Mouse (Mus musculus) bone marrow macrophage, adult 2 months (primary cell): ENCODE results near the gene Ggt5. TPM values are rescaled to one million over a fixed set of nuclear protein-coding genes. Genes with fewer than 3 reads are reported as not detected.

ENCODE experiments used
- H3K27ac ChIP-seq: 2 replicates; pipeline ENCODE4 v1.5.1; 2012; ENCODE audit warnings: low read depth, low read length; ENCODE audit not compliant: insufficient read depth
- H3K4me1 ChIP-seq: 2 replicates; pipeline ENCODE4 v1.6.1; 2012; ENCODE audit warnings: low read length; ENCODE audit not compliant: control insufficient read depth, insufficient read depth
- H3K4me3 ChIP-seq: 2 replicates; pipeline ENCODE4 v1.5.1; 2012; ENCODE audit warnings: mild to moderate bottlenecking, low read length, moderate library complexity; ENCODE audit not compliant: insufficient read depth
- CTCF ChIP-seq: IDR thresholded peaks from 2 replicates; pipeline ENCODE4 v1.5.1; 2012; ENCODE audit warnings: low read depth, mild to moderate bottlenecking, low read length, moderate library complexity
- POLR2A ChIP-seq: IDR thresholded peaks from 2 replicates; pipeline ENCODE4 v1.6.1; 2012; ENCODE audit warnings: mild to moderate bottlenecking, low read depth, low read length, borderline replicate concordance
- polyA plus RNA-seq: library from polyadenylated mRNA; stranded (reverse); fragments of >200 nt; gene quantifications from 2 replicates; pipeline ENCODE4 v1.2.4, GENCODE M21; 2012; ENCODE audit not compliant: missing spikeins, insufficient read depth, insufficient read length

Ggt5 gene
- 8.4 and 11.6 TPM in 2 replicates for polyA plus RNA-seq

DNA sequence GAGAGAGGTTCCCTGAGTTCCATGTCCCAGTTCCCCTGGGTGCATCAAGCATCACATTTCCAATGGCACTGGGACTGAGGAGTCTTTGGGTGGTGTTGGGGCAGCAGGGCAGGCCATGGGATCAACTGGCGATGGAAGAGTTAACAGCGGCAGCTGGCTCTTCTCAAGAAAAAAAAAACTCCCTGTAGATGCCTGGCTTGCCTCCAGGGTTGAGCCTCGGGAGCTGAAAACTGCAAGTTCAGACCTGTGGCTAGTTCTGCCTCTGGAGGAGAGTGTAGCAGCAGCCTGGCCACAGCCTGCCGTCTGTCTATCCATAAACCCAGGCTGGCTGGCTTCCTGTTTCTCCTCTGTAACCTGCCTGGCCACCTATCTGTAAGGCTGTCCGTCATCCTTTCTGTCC lies at the start of gene Ggt5:
Gene Ggt5, plus strand, starts transcription at position 212 of the 400 bp plus-strand sequence.
- peak within 1 kb of the TSS; percentile 6; the same call in 1 of the 2 replicates for H3K4me3 ChIP-seq
- TF ChIP-seq POLR2A: no peak
- no peak for TF ChIP-seq CTCF
- H3K4me1 ChIP-seq: peaks cover 38% of the 10 kb centered on the region
- H3K27ac ChIP-seq: peak within 1 kb of the TSS; percentile 18; the same call in 1 of the 2 replicates

DNA sequence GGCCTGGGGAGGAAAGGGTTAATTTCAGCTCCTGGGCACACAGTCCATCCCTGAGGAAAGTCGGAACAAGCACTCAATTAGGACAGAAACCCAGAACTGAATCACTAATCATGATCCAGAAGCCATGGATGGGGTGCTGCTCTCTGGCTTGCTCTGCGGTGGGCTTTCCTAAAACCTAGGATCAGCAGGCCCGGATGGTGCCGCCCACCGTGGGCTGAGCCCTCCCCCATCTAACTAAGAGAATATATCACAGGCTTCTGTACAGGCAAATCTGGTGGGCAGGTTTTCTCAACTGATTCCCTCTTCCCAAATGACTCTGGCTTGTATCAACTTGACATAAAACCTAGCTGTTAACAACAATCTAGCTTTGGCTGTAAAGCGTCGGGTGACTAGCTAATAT lies 41.2 kb upstream of the Ggt5 start:
- Histone ChIP-seq H3K4me3 (no peak overlapping the region), H3K4me1 (no peaks in the 10 kb centered on the region), H3K27ac (no peak overlapping the region)
- TF ChIP-seq CTCF: no peak
- TF ChIP-seq POLR2A: no peak

DNA sequence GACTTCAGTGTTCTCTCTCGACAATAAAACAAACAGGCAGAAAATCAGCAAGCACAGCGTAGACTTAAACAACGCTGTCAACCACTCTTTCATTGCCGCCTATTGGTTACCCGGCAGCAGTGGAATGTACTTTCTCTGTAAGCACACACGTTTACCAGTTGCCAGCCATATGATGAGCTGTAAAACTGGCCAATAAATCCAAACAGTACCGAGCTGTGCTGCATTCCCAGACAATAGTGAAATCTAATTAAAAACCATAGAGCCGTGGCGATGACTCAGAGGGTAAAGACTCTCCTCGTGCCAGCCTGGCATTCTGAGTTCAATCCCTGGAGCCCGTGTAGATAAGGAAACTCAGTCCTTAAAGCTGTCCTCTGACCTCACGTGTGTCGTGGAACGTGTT lies 40.7 kb upstream of the Ggt5 start:
- H3K4me1 ChIP-seq: no peaks in the 10 kb centered on the region
- H3K27ac ChIP-seq: no peak overlapping the region
- TF ChIP-seq POLR2A (no peak), CTCF (no peak)
- H3K4me3 ChIP-seq: no peak overlapping the region

DNA sequence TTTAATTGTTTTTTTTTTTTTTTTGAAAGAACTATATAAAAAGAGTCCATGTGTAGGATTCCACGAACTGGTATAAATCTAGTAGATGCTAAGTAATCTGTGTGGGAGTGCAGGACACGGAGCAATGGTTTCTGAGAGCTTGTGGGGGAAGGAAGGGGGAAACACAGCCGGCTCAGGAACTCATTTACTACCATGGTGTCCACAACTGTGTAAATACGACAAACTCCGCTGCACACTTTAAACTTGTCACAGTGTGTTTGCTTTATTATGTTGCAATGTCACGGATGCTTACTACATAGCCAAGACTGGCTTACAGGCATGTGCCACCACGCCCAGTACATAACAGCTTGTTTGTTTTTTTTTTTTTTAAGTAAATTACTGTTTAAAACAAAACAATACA lies 39.3 kb upstream of the Ggt5 start:
- TF ChIP-seq CTCF (no peak), POLR2A (no peak)
- Histone ChIP-seq H3K4me1 (peaks cover 3% of the 10 kb centered on the region), H3K4me3 (no peak overlapping the region), H3K27ac (no peak overlapping the region)

DNA sequence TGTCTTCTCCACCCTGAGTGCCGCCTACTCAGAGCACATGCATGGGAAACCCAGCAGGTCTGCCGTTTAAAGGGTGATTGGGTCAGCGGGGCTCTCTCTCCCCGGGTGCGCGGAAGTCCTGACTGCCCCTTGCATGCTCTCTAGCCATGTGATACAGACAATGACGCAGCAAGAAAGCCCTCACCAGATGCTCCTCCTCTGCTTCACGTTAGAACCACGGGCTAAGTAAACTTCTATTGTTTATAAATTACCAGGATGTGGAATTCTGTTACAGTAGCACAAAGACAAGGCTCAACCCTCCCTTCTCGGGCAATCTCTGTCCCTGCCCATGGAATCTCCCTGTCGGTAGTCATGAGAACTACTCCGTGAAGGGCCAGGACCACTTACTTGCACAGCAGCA lies 38.0 kb upstream of the Ggt5 start:
- Histone ChIP-seq H3K4me3 (no peak overlapping the region), H3K4me1 (peaks cover 3% of the 10 kb centered on the region), H3K27ac (no peak overlapping the region)
- TF ChIP-seq POLR2A (no peak), CTCF (no peak)

DNA sequence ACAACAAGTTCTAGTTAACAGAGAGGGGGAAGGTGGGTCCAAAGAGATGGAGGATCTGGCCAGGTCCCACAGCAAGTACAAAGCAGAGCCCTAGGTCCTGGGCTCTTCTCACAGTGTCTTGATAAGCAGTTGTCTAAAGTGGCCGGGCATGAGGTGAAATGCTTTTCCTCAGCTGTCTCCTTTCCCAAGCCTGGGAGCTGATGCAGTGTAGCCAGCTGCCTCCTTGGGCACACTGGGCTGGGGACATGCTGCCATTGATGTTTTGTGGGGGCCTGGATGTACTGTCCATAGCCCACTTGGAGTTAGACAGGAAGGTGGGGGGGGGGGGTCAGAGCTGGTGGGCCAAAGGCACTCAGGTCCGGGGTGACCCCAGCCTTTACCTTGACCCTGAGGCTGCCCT lies 37.0 kb upstream of the Ggt5 start:
- no peak overlapping the region for H3K27ac ChIP-seq
- TF ChIP-seq POLR2A (no peak), CTCF (no peak)
- H3K4me3 ChIP-seq: no peak overlapping the region
- peaks cover 3% of the 10 kb centered on the region for H3K4me1 ChIP-seq

DNA sequence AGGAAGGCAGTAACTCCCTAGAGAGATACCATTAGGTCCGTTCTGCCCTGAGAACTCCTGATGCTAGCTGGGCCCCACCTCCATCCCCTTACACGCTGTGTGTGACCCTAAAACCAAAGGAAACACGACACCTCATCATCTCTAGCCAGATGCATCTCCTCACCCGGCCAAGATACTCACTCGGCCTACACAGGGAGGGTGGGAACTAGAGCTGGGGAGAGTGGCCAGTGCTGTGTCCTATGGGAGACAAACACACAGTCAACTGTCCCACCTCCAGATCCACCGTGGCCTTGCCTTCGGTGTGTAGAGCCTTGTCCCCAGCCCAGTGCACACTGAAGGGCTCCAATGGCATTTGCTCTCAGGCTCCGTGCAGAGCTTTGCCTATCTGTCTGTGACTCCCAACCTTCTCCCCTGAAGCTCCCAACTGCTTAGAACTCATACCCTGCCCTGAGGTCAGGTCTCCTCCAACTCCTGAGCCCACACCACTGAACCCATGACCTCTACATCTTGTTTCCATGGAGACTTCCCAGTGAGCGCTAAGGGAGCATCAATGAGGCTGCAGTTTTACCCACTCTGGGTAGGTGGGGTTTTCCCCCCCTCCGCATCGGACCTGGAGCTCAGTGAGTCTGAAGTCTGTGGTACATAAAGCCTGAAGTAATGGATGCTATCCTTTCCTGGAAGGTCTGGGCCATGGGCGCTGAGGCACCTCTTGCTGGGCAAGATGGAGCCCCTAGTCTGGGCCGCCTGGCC lies 36.3 kb upstream of the Ggt5 start:
- TF ChIP-seq CTCF (no peak), POLR2A (no peak)
- Histone ChIP-seq H3K4me3 (no peak overlapping the region), H3K27ac (no peak overlapping the region), H3K4me1 (peaks cover 3% of the 10 kb centered on the region)

DNA sequence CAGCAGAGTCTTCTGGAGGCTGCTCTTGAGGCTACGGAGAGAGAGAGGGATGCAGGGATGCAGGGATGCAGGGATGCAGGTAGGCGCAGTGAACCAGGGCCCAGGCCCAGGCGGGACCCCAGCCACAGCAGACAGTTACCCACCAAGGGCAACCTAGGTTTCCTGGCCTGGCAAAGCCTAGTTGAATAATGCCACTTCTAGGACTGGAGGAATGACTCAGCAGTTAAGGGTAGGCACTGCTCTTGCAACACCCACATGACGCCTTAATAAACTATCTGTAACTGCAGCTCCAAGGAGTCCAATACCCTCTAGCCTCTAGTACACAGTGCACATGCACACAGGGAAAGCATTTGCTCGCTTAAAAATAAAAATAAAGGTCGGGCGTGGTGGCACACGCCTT lies 35.0 kb upstream of the Ggt5 start:
- H3K4me3 ChIP-seq: no peak overlapping the region
- H3K4me1 ChIP-seq: peaks cover 3% of the 10 kb centered on the region
- no peak overlapping the region for H3K27ac ChIP-seq
- TF ChIP-seq POLR2A: no peak
- TF ChIP-seq CTCF: no peak

DNA sequence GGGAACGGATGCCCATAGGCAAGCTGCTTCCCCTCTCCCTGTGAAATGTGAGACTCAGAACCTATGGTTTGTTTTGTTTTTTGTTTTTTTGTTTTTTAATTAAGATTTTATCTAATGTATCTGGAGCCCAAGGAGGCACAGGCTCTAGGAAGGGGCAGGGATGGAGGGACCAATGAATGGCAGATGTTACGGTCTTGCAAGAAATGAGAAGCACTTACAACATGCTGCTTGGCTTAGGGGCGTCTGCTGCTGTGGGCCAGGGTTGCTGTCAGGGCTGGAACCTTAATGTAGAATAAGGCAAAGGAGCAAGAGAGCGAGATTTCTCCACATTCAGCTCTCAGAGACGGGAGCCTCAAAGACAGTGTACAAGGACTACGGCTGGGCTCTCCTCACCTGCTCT lies 33.6 kb upstream of the Ggt5 start:
- Histone ChIP-seq H3K4me1 (peaks cover 3% of the 10 kb centered on the region), H3K27ac (no peak overlapping the region), H3K4me3 (no peak overlapping the region)
- TF ChIP-seq CTCF: no peak
- no peak for TF ChIP-seq POLR2A

DNA sequence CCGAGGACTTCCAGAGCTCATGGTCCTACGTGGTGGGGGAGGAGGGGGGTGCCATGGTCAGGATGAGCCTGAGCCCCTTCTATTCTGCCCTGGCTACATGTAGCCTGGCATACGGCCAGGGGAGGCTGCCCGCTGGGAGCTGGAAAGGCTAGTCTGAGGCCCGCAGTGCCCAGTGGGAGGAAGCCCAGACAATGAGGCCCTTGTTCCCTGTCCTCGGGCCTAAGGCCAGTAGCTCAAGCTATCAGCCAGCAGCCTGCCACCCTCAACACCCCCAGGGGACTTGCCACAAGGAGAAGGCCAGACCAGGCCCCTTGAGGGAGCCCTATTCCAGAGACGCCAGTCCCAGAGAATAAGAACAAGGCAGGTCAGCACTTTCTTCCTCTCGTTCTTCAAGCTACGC lies 33.1 kb upstream of the Ggt5 start:
- Histone ChIP-seq H3K4me1 (peaks cover 3% of the 10 kb centered on the region), H3K27ac (no peak overlapping the region), H3K4me3 (no peak overlapping the region)
- TF ChIP-seq POLR2A (no peak), CTCF (no peak)

DNA sequence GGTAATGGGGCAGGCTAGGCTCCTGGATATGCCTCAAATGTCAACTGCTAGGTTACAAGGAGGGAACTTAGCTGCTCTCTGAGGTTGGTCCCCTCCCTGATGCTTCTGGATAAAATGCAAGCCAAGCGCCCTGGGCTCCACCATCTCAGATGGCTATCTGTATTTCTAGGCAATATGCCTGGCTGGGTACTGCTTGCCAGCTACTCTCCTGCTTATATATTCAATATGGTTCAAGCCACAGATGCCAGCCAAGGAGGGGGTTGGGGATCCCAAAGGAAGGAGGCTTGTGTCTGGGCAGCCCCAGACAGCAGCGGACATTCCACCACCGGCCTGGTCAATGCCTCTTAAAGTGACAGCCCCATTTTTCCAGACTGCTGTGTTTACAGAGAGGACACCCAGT lies 30.6 kb upstream of the Ggt5 start:
- Histone ChIP-seq H3K27ac (no peak overlapping the region), H3K4me3 (no peak overlapping the region), H3K4me1 (peaks cover 3% of the 10 kb centered on the region)
- TF ChIP-seq CTCF: no peak
- no peak for TF ChIP-seq POLR2A
